Mouse (Mus musculus) neural tube, embryonic 10.5 days (tissue): Measurements from ENCODE around the gene 2410004B18Rik.
A peak's percentile ranks its signal among the peaks of the same experiment; 100 is the strongest.

ENCODE experiments used
- DNase-seq: peaks from one replicate; pipeline ENCODE4 v3.0.0-alpha.2; 2017; ENCODE audit warnings: low spot score; ENCODE audit errors: extremely low spot score

The 2410004B18Rik gene

DNA sequence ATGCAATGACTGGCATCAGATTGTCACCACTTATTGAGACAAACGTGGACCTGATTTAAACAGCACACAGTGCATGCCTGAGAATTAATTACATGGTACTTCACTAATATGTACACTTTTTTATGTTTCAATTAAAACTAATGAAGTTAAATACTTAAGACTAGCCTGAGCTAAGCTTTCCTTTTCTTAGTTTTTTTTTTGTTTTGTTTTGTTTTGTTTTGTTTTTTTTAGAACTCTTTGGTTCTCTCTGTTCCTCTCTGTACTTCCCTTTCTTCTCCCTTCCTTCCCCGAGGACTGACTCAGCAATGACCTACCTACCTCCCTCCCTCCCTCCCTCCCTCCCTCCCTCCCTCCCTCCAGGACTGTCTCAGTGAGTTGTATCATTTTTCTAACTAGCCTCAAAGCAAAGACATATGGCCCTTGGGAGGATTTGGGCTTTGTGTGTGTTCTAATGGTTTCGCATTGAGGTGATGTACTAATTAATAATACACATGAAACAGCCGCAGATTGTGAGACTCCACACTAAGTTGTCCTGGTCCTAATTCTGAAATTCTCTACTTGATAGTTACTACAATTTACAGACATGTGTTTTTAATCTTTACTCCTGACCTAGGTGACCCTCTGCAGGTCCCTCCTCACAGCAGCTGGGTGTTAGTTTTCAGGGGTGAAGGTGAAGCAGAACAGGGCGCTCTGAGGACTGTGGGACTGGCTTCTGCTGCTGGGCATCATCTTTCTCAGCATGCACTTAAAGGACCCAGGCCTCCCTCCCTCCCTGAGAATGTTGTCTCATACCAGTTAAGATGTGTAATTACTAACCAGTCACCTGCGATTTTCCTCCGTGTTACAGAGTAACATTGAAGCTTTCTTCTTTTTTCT, 8.1 kb upstream of the 2410004B18Rik start:
- peak; percentile 19 for DNase-seq

DNA sequence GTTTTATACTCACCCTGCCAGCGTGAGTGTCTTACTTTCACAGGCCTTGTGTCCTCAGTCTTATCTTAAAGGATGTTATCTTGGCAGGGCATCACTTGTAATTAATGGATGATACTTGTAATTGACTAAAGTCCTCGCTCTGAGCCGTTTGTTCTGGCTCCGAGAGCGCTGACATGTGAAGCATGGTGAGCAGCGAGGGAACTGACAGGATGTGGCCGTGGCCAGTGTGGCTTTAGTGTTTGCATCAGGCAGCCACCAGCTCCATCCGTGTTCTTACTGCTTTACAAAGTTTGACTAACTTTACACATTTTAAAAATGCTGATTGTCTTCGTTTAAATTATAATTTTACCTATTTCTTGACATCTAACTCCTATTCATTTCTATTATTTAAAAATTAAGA, 4.0 kb upstream of the 2410004B18Rik start:
- DNase-seq: no peak

DNA sequence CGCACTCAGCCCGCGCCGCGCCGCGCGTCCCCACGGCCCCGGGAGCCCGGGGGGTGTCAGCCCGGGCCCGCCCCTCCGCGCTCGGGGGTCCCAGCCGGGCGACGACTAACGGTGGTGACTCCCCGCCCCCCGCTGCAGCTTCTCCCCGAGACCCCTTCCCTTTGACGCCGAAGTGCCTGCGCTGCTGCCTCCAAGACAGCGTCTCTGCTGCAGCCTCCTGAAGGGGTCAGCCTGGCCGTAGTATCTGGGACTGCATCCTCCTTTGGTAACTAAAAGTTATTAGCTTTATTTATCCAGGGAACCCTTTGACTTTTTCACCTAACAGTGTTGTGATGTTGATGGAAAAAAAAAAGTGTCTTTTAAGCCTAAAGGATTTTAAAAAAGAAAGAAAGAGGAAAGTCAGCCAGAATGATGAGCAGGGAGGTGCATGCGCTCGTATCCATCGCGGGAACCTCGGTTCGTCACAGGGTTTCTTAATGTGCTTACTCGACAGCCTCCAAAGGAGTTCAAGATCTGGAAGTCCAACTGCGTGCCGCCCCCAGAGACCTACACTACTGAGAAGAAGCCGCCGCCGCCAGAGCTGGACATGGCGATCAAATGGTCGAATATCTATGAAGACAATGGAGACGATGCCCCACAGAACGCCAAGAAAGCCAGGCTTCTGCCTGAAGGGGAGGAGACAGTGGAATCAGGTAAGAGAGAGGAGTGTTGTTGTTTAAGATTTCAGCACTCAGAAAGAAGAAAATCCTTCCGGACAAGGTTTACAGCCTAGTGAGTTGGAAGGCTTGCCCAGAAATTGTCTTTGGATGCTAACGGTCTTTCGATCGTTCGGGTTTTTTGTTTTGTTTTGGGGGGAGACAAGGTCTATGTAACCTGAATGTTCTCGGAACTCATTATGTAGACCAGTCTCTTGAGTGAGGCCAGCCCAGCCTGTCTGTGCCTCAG, 863 bp downstream of the 2410004B18Rik start:
- no peak for DNase-seq

DNA sequence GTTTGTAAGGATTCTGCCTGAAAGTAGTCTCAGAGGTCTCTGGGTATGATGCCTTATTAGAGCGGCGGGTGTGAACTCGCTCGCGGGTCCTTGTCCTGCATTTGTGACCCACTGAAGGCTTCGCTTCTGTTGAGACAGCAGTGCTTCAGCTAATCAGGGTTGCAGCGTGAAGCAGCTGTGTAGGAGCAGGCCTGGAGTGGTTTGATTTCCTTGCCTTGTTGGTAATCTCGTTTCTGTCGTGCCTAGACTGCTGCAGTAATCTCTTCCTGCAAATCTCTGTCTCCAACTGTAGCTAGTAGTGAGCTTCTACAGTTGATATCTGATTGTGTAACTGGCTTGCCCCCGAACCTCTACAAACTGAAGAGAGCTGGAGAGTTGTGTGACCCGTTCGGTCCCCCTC, 1.6 kb downstream of the 2410004B18Rik start:
- no peak for DNase-seq

DNA sequence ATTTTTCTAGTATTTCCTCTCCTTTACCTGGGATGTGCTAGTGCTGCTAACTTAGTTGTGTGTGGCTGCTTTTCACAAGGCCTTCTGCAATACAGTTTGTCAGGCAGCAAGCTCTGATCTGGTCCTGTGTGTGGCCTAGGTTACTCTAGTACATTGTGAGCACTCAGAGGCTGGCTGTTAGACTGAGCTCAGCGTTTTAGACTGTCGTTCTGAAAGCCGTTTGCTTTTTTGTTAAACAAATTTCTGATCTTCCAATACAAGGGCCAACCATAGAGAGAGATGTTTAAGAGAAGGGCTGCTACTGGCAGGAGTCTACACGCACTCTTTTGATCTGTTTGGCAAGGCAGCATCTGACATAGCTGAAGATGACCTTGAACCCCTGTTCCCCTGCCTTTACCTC, 2.2 kb downstream of the 2410004B18Rik start:
- no peak for DNase-seq

DNA sequence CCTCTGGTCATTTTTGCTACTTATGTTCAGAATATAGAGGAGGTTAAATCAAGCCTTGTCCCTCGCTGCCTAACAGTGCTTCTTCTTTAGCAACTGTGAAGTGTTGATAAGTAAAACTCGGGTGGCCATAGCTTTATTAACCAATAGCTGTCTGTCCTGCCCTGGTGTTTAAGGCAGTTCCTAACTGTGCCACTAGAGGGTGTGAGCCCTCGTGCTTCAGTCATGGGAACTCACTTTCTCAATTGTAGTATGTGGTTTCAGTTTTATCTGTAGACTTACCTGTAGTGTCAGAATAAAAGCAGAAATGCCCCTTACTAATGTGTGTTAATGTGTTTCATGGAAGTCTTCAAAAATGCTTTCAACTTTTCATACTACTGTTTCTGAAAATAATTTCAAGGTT, 4.2 kb downstream of the 2410004B18Rik start:
- peak; percentile 75 for DNase-seq

DNA sequence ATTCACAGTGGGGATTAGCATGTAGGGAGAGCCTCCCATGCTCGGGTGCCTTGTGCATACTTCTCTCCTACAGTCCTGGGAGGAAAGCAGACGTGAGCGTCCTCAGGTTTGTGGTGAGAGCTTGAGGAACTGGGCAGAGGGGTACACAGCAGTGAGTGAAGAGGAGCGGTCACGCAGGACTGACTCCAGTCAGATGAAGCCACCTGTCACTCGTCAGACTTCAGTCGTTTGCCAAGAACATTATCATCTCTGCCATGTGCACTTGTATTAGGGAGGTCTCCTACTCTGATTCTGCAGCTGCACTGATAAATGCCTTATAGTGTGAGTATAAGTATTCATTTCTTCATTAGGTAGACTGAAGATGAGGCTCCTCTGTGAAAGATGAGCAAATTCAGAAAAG, 6.5 kb downstream of the 2410004B18Rik start:
- no peak for DNase-seq

DNA sequence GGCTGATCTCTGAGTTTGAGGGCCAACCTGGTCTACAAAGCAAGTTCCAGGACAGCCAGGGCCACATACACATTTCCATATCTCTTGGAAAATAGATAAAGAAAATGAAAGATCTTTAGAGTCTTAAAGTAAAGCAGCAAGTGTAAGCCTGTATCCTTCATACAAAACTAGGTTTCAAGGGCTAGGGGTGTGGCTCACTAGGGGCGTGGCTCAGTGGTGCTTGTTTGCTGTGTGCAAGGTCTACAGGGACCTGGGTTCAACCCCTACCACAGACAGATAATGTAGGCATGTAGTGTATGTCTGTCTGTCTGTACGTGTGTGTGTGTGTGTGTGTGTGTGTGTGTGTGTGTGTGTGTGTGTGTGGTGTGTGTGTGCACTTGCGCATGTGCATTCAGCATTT, 8.1 kb downstream of the 2410004B18Rik start:
- DNase-seq: no peak

DNA sequence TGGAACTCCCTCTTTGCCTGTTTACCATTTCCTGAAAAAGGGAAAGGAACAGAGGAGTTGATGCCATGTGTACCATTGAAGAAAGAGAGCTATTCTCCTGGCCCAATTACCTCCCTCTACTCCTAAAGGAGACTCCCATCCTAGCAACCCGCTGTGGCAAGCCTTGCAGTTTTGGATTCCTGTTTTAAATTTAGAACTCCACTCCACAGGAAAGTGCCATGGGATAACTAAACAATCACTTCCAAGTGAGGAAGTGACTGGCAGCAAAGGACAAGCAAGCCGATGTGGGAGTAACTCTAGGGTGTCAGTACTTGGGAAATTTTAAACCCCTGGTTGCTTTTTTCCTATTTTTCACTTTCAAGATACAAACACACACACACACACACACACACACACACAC, 8.8 kb downstream of the 2410004B18Rik start:
- DNase-seq: no peak

DNA sequence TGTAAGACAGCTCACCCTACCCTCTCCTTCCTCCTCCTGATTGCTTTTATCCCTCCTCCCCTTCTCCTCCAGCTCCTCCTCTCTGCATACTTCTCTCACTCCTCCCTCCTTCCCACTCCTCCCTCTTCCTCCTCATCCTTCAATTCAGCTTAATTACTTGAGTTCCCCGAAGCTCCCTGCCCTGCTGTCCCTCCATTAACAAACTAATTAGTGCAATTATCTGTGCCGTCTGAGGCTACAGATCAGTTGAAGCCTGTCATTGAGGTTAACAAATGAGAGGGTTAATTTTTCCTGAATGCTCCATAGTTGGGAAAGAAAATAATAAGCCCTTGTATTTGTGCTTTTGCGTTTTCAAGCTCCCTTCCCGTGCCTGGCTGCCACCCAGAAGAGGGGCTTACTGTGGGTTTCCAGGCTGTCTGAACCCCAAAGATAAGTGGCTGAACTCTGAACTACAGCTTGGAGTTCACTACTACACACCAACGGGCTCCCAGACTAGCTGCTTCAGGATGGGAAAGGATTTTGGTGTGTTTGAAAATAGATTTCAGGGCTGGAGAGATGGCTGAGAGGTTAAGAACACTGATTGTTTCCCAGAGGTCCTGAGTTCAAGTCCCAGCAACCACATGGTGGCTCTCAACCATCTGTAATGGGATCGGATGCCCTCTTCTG, 9.9 kb downstream of the 2410004B18Rik start:
- no peak for DNase-seq

DNA sequence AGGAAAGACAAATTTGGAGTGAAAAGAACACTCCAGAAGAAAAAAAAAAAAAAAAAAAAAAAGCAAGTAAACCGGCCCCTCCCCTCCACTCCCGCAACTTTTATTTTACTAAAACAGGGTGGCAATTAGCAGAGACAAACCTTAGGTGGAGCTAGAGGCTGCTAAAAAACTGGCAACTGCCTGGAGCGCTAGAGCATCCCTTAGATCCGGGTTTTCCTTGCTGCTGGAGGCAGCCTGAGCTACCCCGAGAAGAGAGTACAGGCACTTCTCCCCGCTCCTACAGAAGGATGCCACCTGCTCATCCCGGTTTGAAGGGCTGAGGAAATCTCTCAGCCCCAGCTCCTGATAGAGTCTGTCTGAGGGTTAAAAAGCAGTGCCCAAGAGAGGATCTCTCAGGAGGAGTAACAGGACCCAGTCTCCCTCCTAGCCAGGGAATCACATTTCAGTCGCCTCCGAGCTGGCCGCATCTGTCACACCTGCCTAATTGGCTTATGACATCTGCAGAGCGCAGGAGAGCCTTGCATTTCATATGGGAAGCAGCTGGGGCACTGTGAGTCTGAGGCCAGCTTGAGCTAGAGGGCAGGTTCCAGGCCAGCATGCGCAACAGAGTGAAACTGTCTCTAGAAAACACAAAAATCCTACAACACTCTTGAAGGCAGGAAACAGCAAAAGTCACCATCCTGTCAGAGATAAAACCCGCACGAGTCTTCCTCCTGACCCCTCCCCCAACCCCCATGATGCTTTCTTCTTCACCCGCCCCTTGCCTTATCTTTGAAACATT, 12.4 kb downstream of the 2410004B18Rik start:
- peak; percentile 56 for DNase-seq

DNA sequence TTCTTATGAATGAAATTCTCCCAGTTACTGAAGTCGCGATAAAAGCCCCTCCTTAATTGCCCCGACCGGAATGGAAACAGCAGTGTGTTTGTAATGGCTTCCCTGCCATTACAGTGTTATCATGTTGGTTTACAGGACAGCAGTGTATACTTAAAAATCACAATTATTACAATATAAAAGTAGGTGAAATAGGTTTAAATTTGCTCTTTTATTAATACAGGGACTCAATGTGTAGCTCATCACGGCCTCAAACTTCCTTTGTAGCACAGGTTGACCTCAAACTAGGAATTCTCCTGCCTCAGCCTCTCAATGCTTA, 13.0 kb downstream of the 2410004B18Rik start:
- DNase-seq: no peak

DNA sequence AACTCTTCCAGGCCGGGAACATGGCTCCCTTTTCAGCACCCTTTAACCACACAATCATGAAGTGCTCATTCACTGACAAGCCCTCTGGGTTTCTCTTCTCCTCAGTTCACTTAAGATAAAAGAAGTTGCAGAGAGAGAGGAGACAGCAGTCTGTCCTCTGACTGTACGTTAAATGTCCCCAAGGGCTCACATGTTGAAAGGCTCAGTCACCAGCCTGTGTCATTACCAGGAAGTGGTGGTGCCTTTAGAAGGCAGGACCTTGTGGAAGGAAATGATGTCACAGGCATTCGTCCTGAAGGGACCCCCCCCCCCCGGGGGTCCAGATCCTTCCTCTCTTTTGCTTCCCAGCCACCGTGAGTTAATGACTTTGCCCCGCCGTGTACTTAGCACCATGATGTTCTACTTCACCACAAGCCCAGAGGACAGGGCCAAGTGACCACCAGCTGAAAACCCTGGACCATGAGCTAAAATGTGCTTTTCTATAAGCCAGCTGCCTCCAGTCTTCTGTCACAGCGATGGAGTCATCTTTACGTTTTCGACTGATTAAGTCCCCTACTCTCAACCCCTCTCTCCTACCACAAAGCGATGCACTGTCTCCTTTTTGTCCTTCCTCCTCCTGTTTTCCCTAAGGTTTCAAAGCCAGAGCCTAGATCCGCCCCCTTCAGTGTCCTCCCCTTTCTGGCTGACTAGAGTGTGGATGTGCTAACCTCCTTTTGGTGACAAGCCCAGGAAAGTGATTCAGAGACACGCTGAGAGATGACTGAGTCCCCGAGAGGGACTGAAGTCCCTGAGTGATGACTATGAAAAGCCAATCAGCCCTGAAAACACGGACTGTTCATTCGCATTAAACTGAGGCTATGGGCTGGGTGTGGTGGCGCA, 13.7 kb downstream of the 2410004B18Rik start:
- no peak for DNase-seq

DNA sequence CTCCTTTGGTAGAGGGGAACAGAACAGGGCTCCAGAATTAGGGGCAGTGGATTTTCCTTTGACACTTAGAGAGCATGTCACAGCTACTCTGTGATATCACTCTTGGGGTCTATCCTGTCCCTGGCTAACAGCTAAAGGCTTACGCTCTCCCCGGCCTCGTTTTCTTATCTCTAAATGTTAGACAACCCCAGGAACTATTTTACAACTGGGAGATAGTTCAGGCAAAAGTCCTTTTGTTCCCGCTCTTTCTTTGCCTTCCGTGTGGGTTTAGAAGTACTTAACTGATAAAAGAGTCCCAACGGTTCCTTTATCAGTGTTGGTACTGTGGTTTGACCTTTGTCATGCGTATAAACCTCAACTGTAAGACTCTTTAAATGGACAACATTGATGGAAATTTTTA, 15.1 kb downstream of the 2410004B18Rik start:
- DNase-seq: no peak

DNA sequence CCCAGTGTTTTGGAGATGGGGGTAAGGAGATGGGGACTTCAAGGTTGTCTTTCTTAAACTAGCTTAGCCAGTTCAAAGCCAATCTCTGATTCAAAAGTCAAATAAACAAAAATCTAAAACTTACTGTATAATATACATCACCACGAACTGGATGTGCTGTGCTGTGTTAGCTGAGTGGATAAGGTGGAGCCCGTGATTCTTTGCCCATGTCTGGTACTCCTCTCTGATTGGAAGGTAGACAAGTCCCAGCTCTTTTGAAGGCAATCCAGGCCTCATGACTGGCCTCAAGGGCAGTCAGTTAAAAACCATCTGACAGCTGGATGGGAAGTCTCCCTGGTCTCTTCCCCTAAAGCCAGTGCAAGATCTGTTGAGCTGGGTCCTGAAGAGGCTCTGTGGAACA, 15.6 kb downstream of the 2410004B18Rik start:
- no peak for DNase-seq

DNA sequence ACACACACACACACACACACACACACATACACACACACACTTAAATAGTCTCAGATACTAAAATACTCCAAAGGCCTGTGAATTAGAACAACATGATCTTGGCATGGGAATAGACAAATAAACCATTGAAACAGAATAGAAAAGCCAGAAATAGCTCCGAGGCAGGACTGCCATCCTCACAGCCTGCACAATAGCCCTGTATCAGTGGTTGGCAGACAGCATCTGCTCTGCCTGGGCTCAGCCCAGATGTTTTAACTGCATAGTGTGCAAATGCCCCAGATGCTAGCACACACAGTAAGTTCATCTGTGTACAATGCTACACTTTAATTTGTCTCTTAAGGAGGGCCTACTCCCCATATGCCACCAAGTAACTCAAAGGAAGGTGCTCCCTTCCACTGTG, 22.0 kb downstream of the 2410004B18Rik start:
- no peak for DNase-seq

DNA sequence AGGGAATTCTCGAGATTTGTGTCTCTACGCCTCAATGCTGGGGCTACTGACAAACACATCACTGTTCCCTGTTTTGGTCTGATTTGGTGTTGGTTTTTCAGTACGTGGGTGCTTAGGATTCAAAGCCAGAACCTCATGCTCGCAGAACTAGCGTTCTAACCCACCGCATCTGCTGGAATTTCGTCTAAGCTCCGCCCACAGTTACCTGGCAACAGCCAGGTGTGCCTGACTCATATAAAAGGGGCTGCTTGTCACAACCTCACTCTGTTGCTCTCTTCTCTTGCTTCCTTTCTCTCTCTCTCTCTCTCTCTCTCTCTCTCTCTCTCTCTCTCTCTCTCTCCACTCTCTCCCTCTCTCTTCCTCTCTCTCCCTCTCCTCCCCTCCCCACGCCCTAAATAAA, 24.6 kb downstream of the 2410004B18Rik start:
- DNase-seq: no peak

DNA sequence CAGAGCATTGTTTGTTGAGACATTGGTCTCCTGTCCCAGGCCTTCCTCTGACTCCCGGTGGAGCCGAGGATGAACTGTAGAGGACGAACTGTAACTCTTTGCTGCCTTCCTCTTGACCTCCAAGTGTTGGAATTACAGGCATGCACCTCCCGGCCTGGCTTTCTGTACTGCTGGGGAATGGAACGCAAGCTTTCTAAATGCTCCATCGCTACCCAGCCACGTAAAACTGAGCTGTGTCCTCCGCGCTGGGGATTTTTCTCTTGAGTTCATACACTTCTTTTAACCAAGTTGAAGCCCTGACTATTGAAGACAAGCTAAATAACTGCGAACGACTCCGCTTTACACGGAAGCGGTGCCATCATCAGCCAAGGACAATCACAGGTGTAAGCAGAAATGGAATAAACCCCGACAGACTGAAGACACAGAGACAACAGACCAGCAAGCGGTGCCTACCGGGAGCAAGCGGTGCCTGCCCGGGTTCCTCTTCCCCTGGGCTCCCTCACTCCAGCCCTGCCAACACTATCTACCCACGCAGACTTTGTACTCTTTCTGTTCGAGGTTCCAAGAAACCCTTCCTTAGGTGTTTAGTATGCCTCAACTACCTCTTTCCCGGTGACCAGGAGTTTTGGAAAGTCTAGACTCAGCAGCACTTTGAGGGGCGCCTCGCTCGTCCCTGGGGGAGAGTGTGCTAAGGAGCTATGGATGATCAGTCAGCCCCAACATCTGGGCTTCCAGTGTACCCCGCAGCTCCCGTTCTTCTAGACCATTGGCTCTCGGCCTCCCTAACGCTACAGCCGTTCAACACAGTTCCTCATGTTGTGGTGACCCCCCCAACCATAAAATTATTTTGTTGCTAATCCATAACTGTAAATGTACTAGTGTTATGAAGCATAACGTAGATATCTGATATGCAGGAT, 25.5 kb downstream of the 2410004B18Rik start:
- peak; percentile 35 for DNase-seq

DNA sequence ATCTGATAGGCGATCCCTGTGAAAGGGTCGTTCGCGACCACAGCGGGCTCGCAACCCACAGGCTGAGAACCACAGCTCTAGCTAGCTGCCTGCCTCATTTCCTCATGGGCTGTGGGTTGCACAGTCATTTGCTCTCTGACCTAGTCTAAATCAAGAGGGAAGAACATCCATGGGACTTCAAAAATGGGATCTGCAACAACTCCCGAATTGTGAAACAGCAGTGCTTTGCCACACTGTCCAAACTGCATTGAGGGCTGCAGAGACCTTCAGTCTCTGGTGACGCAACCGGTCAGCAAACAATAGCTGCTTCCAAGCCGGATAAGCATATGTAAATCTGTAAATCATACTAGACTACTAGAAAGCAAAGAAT, 26.2 kb downstream of the 2410004B18Rik start:
- peak; percentile 32 for DNase-seq
